Mouse (Mus musculus) testis, adult 2 months (tissue): ENCODE results near the gene Gm10134.
"Not testable (repeated sequence)": the region's sequence is repeated elsewhere in the genome, so short reads cannot be mapped to it uniquely, and the experiment has no call there.

ENCODE experiments used
- CTCF ChIP-seq: fragments of 200-500 bp; IDR thresholded peaks from 2 replicates; pipeline ENCODE4 v1.5.1; 2012; ENCODE audit warnings: low read depth, mild to moderate bottlenecking, inconsistent platforms, low read length, moderate library complexity; ENCODE audit not compliant: control insufficient read depth, insufficient read depth, insufficient replicate concordance
- POLR2A ChIP-seq: fragments of 200-500 bp; IDR thresholded peaks from 2 replicates; pipeline ENCODE4 v1.6.1; 2012; ENCODE audit warnings: low read depth, mild to moderate bottlenecking, inconsistent platforms, low read length, moderate library complexity; ENCODE audit not compliant: control insufficient read depth

- not testable (repeated sequence) for TF ChIP-seq POLR2A, CTCF
These were observed 5.7 kb downstream of the Gm10134 start for GRCm38 (mm10) chr2:28511600-28511999.
